23 mouse cellular contexts compared by ENCODE assay signal in the genomic region with DNA sequence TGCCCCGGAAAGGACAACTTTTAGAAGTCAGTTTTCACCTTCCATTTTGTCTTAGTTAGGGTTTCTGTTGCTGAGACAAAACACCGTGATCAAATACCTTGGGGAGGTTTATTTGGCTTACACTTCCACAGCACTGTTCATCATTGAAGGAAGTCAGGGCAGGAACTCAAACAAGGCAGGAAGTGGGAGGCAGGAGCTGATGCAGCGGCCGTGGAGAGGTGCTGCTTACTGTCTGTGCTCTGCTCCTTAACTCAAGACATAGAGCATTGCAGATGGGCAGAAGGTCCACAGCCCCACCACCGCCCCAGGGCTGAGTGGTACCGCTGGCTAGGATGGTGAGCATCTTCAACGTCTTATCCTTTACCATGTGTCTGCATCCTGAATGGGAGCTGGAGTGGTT. TPM values are rescaled to one million over a fixed set of nuclear protein-coding genes. Genes with fewer than 3 reads are reported as not detected.
"Had no signal": no experiment of that assay in that cellular context is flagged by ENCODE, and none has a peak within 500 bp of the region (broad histone marks: within the 10 kb centered on the region; RNA-seq: fewer than 3 reads in every experiment).

No protein-coding gene starts in this region.

- H3K27ac ChIP-seq: limb, embryonic 10.5 days; limb, embryonic 13.5 days; liver, embryonic 12.5 days; liver, embryonic 15.5 days; lung, embryonic 15.5 days; midbrain, embryonic 10.5 days; neural tube, embryonic 12.5 days; neural tube, embryonic 15.5 days; stomach, embryonic 15.5 days had no signal

- H3K36me3 ChIP-seq: liver, embryonic 12.5 days; liver, embryonic 15.5 days; lung, embryonic 15.5 days; midbrain, embryonic 10.5 days; neural tube, embryonic 12.5 days; neural tube, embryonic 15.5 days; stomach, embryonic 15.5 days had no signal

- ATAC-seq: liver, embryonic 12.5 days had no signal

- DNase-seq: kidney, adult 18-20 months; kidney, postnatal 10 days; liver; lung, adult 18-20 months; lung, postnatal 10 days; lung, postnatal 36 days; midbrain, embryonic 14.5 days; right cerebral cortex, adult 18-20 months; right cerebral cortex, postnatal 14 days; right cerebral cortex, postnatal 4 days; thymus, adult 18-20 months; thymus, postnatal 14 days; thymus, postnatal 4 days had no signal

- H3K27me3 ChIP-seq: limb, embryonic 13.5 days; liver, embryonic 12.5 days; liver, embryonic 15.5 days; lung, embryonic 15.5 days; neural tube, embryonic 12.5 days; neural tube, embryonic 15.5 days; stomach, embryonic 15.5 days had no signal

- H3K4me1 ChIP-seq: lung, embryonic 15.5 days; stomach, embryonic 15.5 days had no signal

- H3K9me3 ChIP-seq: limb, embryonic 10.5 days; liver, embryonic 12.5 days; liver, embryonic 15.5 days; lung, embryonic 15.5 days; midbrain, embryonic 10.5 days; neural tube, embryonic 12.5 days; neural tube, embryonic 15.5 days; stomach, embryonic 15.5 days had no signal

- H3K9ac ChIP-seq: limb, embryonic 13.5 days; liver, embryonic 12.5 days; liver, embryonic 15.5 days; lung, embryonic 15.5 days; neural tube, embryonic 12.5 days; neural tube, embryonic 15.5 days; stomach, embryonic 15.5 days had no signal

- H3K4me2 ChIP-seq: limb, embryonic 13.5 days; liver, embryonic 12.5 days; liver, embryonic 15.5 days; lung, embryonic 15.5 days; neural tube, embryonic 12.5 days; neural tube, embryonic 15.5 days; stomach, embryonic 15.5 days had no signal

- H3K4me3 ChIP-seq: limb, embryonic 10.5 days; limb, embryonic 13.5 days; liver, embryonic 12.5 days; liver, embryonic 15.5 days; lung, embryonic 15.5 days; megakaryocyte, embryonic 14.5 days; midbrain, embryonic 10.5 days; neural tube, embryonic 12.5 days; neural tube, embryonic 15.5 days; stomach, embryonic 15.5 days had no signal

RNA-seq across cellular contexts. Expression of gene Catip, which starts 20.0 kb away (rescaled TPM):
- polyA plus RNA-seq: liver, embryonic 15.5 days had no signal
